Mouse (Mus musculus) C2C12 (cell line): ENCODE measurements around the gene Akna.

ENCODE experiments used
- CEBPB ChIP-seq: IDR thresholded peaks from one replicate; pipeline ENCODE4 v1.6.1; 2011; ENCODE audit warnings: low read depth, mild to moderate bottlenecking, control low read depth, moderate library complexity
- CTCF ChIP-seq: IDR thresholded peaks from one replicate; pipeline ENCODE4 v1.5.1; 2011; ENCODE audit not compliant: control insufficient read depth, insufficient read depth, insufficient read length
- FOSL1 ChIP-seq: IDR thresholded peaks from one replicate; pipeline ENCODE4 v1.8.0; 2011; ENCODE audit warnings: mild to moderate bottlenecking, low read length; ENCODE audit not compliant: poor library complexity, insufficient read depth, severe bottlenecking
- MAX ChIP-seq: IDR thresholded peaks from one replicate; pipeline ENCODE4 v1.6.1; 2011; ENCODE audit warnings: mild to moderate bottlenecking, control low read depth
- MYOD1 ChIP-seq: IDR thresholded peaks from one replicate; pipeline ENCODE4 v1.6.1; 2011; ENCODE audit warnings: low read depth; ENCODE audit not compliant: control insufficient read depth, insufficient read length
- MYOG ChIP-seq: IDR thresholded peaks from one replicate; pipeline ENCODE4 v1.6.1; 2011; ENCODE audit not compliant: control insufficient read depth, insufficient read length; ENCODE audit errors: extremely low read depth
- USF1 ChIP-seq: IDR thresholded peaks from one replicate; pipeline ENCODE4 v1.6.1; 2011; ENCODE audit warnings: low read depth, mild to moderate bottlenecking, control low read depth, moderate library complexity

DNA sequence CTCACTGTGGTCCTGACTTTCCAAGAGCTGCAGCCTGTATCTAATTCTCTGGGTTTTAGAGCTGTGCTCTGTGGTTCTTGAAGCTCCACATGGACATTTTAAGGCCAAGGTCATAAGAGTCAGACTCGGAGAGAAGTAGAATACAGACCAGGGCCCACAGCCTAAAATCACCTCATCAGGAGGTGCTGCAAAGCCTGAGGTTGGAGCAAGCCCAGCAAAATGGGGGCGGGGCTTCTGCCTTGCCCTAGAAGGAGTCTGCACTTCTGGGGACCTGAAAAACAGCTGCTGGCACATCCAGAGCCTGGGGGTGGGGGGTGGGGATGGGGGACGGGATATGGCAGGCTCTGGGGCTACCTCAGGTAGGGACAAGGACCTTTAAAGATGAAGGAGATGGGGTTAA lies 27.2 kb upstream of the Akna start:
- TF ChIP-seq CTCF (no peak), MAX (no peak), USF1 (no peak), MYOG (no peak), FOSL1 (no peak), CEBPB (no peak), MYOD1 (no peak)
